Comparison of ENCODE assay signal across 23 mouse cellular contexts in the genomic region with DNA sequence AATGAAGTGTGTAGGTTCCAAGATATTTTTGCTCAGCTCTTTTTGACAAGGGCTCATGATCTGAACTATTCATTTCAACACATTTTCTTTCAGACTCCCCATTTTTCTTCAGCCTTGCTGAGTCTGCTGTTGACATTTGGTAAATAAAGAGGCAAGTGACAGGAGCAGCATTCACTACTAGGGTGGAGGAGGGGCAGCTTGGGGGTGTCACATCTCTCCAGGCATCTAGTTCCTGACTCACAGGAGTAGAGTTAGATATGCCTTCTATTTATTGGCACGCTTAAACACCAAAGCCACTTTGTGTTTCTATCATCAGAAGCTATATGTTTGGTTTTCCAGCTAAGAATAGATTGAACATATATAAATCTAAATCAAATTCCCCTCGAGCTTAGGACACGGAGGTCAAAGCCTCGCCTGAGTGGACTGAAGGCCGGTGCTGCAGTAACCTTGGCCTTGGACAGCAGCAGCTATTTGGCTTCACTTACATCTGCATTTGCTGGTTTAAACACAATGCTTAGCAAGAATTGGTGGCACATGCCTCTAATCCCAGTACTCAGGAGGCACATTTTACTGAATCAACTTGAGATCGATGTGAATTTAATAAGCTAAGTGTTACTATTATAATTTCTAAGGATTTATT. TPM values are rescaled to one million over a fixed set of nuclear protein-coding genes. Genes with fewer than 3 reads are reported as not detected.
DNase-seq lines count a peak whose midpoint lies in the region; ATAC-seq and TF ChIP-seq lines count a peak whose summit lies in the region.
"Had no signal": no experiment of that assay in that cellular context is flagged by ENCODE, and none has a peak within 500 bp of the region (broad histone marks: within the 10 kb centered on the region; RNA-seq: fewer than 3 reads in every experiment).

No protein-coding gene starts in this region.

- WGBS in forebrain, embryonic 14.5 days: 92% methylated on average over 6 of the region's 6 CpGs

- no peak overlapping the region for H3K27ac ChIP-seq in forebrain, embryonic 14.5 days (ENCODE audit: low read depth, low read length)
- H3K27ac ChIP-seq in layer of hippocampus, adult 2 months: no peak overlapping the region
- H3K27ac ChIP-seq: embryonic facial prominence, embryonic 10.5 days; embryonic facial prominence, embryonic 12.5 days; forebrain, embryonic 13.5 days; gastrocnemius, adult 2 months had no signal

- no peak overlapping the region for H3K4me2 ChIP-seq in forebrain, embryonic 14.5 days (ENCODE audit: low read length)
- H3K4me2 ChIP-seq: embryonic facial prominence, embryonic 12.5 days; forebrain, embryonic 13.5 days had no signal

- H3K9me3 ChIP-seq in forebrain, embryonic 14.5 days (replicated peaks; ENCODE audit: control insufficient read depth, low read length): 0 out of 2 replicates have a peak, but pooled peaks cover 3% of the 10 kb centered on the region
- H3K9me3 ChIP-seq: embryonic facial prominence, embryonic 10.5 days; embryonic facial prominence, embryonic 12.5 days; forebrain, embryonic 13.5 days; G1E had no signal

- H3K36me3 ChIP-seq in forebrain, embryonic 14.5 days (ENCODE audit: control insufficient read depth, insufficient read depth, low read length): no peaks in the 10 kb centered on the region
- H3K36me3 ChIP-seq: embryonic facial prominence, embryonic 10.5 days; embryonic facial prominence, embryonic 12.5 days; G1E had no signal

- H3K9ac ChIP-seq in forebrain, embryonic 14.5 days (ENCODE audit: low read length): no peak overlapping the region
- H3K9ac ChIP-seq: embryonic facial prominence, embryonic 12.5 days; forebrain, embryonic 13.5 days; forebrain, postnatal 0 days had no signal

- no peaks in the 10 kb centered on the region for H3K27me3 ChIP-seq in forebrain, embryonic 14.5 days (replicated peaks; ENCODE audit: control insufficient read depth, insufficient read depth, low read length)
- H3K27me3 ChIP-seq: CH12.LX; embryonic facial prominence, embryonic 12.5 days; forebrain, embryonic 13.5 days; Patski had no signal

- H3K4me3 ChIP-seq in forebrain, embryonic 14.5 days (ENCODE audit: low read depth, low read length): no peak overlapping the region
- H3K4me3 ChIP-seq in layer of hippocampus, adult 2 months: no peak overlapping the region
- H3K4me3 ChIP-seq: embryonic facial prominence, embryonic 10.5 days; embryonic facial prominence, embryonic 12.5 days; forebrain, embryonic 13.5 days; gastrocnemius, adult 2 months had no signal

- ATAC-seq in forebrain, embryonic 14.5 days: no peak
- ATAC-seq: activated CD4-positive, CD25-positive, alpha-beta regulatory T cell, adult 4 months; CD4-positive, CD25-positive, alpha-beta regulatory T cell, adult 4 months; forebrain, embryonic 13.5 days; forebrain, postnatal 0 days; Patski had no signal

- DNase-seq in adrenal gland, adult (ENCODE audit: inconsistent age in 2 of 2, low spot score in 1 of 2): peak; percentile 57 to 80
- no peak for DNase-seq in adrenal gland, adult 18-20 months (ENCODE audit: low spot score in 2 of 2)
- DNase-seq in adrenal gland, adult 8-10 months: peak; percentile 58
- no peak for DNase-seq in adrenal gland, postnatal 25 days
- peak; percentile 52 to 60 for DNase-seq in adrenal gland, postnatal 36 days
- DNase-seq in forebrain, embryonic 14.5 days (ENCODE audit: low spot score): no peak
- DNase-seq in layer of hippocampus, adult 2 months (ENCODE audit: low spot score in 2 of 2): no peak
- DNase-seq: B cell, adult 2 months; cerebellum, adult 11-12 months; cerebellum, adult 2 months; cerebellum, adult 9-10 months; cerebellum, postnatal 10 days; cerebellum, postnatal 25 days; forebrain, postnatal 0 days; gastrocnemius, adult 2 months had no signal

- no peak for TF ChIP-seq CTCF in layer of hippocampus, adult 2 months (conservative IDR thresholded peaks at IDR 0.05)

- no peaks in the 10 kb centered on the region for H3K4me1 ChIP-seq in forebrain, embryonic 14.5 days (ENCODE audit: control insufficient read depth, insufficient read depth, low read length)
- H3K4me1 ChIP-seq: embryonic facial prominence, embryonic 10.5 days; embryonic facial prominence, embryonic 12.5 days had no signal

RNA-seq across cellular contexts. Expression of a gene that starts 12.0 kb away (rescaled TPM):
- 10 to 100 TPM in 1 of 2 experiments, 1 to 10 TPM in 1; 7.0 to 11.9 TPM for total RNA-seq in adrenal gland, adult 18-20 months (2021)
- 10 to 100 TPM; 14.7 to 38.0 (median 25.5) TPM for total RNA-seq in adrenal gland, adult 8-10 months (2022)
- 36.2 and 37.6 TPM in 2 replicates for total RNA-seq in adrenal gland, postnatal 25 days (2021)
- total RNA-seq in adrenal gland, postnatal 36 days (2021): 10 to 100 TPM; 30.1 to 32.8 TPM
- polyA plus RNA-seq in forebrain, embryonic 14.5 days (2014; fragmentation: Nextera tagmentation; extraction: Ambion mirVana): 7.9 and 11.6 TPM in 2 replicates
- 10 to 100 TPM; 81.2 to 87.4 TPM for total RNA-seq in layer of hippocampus, adult 2 months (2021)
- total RNA-seq: CH12.LX had no signal
- polyA plus RNA-seq: CD4-positive, CD25-positive, alpha-beta regulatory T cell, adult 4 months; Patski had no signal

Comparison
In these comparisons a context has a peak if more than half of its experiments do, and no peak if none do; other contexts are left out.
1. DNase-seq: peak in adrenal gland, adult (2 of 2), adrenal gland, adult 8-10 months (single experiment) and adrenal gland, postnatal 36 days (2 of 2); none in adrenal gland, adult 18-20 months (0 of 2), adrenal gland, postnatal 25 days (single experiment), forebrain, embryonic 14.5 days (single experiment) and layer of hippocampus, adult 2 months (0 of 2).